Mouse (Mus musculus) gastrocnemius, postnatal 14 days (tissue): ENCODE measurements around the gene Tsnaxip1. TPM values are rescaled to one million over a fixed set of nuclear protein-coding genes. Genes with fewer than 3 reads are reported as not detected.
A peak's percentile ranks its signal among the peaks of the same experiment; 100 is the strongest.

Experiments used
- DNase-seq: peaks from one replicate; pipeline ENCODE4 v3.0.0; 2021; ENCODE audit warnings: mixed read lengths
- intact Hi-C: fragments of 180-260 bp; cut with DNase I; formaldehyde crosslinking; loops from one replicate; pipeline ENCODE4 v1.15.1; 2025; ENCODE audit warnings: low total_unique reads
- total RNA-seq, 2 experiments: library from RNA; stranded (reverse); gene quantifications; 2 replicates each; pipeline ENCODE4 v1.2.3; 2021

Gene Tsnaxip1
- total RNA-seq, 2 experiments from 2014 or later, result not detected

DNA sequence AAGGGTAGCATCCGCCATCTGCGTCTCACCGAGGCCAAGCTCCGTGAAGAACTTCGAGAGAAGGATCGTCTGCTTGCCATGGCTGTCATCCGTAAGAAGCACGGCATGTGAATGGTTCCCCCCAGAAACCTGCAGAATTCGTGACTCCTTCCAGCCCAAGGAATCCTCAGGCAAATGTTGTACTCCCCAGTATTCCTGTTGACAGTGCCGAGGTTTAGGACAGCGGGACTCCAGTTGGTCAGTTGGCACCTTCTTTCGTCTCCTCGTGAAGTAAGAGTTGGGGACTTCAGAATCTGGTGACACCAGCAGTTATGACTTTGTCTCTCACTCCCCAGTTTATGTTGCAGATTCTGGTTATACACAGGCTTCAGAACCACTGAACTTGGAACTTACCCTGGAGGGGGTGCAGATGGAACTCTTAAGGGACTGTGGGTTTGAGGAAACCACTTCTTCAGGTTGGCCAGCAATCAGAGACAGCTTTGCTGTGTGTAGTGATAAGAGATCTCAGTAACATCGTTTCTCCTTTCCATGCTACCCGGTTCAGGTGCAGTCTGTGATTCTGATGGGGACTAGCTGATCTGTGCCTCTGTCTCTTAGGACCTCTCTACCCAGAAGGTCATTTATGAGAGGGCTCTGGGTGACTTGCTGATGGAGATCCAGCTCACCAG, 28.8 kb downstream of the Tsnaxip1 start:
- DNase-seq, result no peak
- intact Hi-C loops, result no loop called here

DNA sequence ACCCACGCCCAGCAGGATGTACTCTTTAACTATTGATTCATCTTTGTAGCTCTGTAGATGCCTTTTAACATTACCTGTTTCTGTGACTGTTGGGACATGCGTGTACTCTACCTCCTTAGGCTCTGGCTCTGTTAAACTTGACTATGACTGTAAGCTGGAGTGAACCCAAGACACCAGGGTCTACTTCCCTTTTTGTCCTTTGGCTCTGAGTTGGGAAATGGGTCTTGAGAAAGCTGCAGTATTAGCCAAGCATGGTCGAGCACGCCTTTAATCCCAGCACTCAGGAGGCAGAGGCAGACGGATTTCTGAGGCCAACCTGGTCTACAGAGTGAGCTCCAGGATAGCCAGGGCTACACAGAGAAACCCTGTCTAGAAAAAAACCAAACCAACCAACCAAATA, 31.0 kb downstream of the Tsnaxip1 start:
- DNase-seq, result no peak
- intact Hi-C loops, result no loop called here

DNA sequence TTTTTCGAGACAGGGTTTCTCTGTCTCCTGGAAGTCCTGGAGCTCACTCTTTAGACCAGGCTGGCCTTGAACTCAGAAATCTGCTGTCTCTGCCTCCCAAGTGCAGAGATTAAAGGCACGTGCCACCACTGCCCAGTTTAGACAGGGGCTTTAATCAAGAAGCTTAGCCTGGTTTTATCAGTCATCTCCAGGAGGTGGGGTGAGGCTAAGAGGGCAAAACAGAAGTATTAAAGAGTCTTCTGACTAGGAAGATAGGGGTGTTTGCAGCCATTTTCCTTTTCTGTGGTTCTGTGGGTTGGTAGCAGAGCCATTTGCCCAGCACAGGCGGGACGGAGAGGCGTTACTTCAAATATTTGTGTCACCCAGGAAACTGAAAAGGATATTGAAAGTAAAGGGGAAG, 31.8 kb downstream of the Tsnaxip1 start:
- intact Hi-C loops, result no loop called here
- no peak for DNase-seq

DNA sequence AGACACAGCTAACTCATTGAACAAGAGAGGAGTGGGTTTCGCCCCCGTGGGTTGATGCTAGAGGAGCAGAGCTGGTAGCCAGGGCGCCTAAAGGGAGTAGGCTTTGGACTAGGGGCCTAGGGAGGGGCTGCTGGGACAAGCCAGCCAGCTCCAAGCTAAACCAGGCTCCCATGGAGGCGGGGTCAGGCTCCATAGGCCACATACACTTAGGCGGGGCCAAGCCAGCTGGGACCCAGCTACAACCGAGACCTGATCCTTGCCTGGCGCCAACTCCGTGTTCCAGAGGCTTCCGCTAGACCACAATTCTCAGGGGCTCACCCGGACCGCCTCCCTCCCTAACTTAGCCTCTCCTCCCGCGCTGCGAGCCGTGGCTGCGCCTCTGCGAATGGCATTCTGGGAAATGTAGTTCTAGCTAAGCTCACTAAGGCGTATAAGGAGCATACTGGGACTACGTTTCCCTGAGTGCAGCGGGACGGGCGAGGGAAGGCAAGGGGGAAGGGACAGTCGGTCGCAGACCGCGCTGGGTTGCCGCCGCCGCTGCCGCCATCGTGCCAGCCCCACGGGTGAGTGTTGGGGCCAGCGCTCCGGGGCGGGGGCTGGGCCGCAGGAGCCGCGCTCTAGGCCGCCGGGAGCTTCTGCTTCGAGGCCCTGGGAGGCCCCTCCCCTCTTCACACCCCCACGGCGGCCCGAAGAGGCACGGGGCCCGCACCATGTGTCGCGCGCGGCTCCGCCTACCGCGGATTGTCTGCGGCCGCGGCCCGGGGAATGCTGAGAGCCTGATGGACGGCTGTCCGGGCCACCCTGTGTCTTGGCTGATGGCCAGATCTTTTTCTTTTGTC, 32.8 kb downstream of the Tsnaxip1 start, which contains the start of gene Nutf2:
Gene Nutf2, plus strand, starts transcription at position 438 of the 839 bp plus-strand sequence.
- peak; percentile 97 for DNase-seq
- intact Hi-C loops, result no loop called here

DNA sequence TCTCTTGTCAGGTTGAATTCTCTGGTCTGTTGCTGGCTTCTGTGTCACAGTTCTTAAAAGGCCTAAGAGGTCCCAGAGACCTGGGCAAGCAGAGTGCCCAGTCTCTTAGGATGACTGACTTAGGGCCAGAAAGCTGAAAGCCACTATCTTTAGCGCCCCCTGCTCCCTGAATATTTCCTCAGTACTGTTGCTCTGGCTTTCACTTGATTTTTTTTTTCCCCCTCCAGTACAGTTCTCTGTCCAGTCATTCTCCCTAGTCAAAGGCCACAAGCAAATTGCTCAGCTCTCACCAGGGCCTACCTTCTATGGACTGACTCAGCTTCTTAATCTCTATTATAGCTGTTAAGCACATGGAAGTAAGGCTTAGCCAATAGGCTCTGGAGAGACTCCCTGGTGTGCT, 34.4 kb downstream of the Tsnaxip1 start:
- no peak for DNase-seq

DNA sequence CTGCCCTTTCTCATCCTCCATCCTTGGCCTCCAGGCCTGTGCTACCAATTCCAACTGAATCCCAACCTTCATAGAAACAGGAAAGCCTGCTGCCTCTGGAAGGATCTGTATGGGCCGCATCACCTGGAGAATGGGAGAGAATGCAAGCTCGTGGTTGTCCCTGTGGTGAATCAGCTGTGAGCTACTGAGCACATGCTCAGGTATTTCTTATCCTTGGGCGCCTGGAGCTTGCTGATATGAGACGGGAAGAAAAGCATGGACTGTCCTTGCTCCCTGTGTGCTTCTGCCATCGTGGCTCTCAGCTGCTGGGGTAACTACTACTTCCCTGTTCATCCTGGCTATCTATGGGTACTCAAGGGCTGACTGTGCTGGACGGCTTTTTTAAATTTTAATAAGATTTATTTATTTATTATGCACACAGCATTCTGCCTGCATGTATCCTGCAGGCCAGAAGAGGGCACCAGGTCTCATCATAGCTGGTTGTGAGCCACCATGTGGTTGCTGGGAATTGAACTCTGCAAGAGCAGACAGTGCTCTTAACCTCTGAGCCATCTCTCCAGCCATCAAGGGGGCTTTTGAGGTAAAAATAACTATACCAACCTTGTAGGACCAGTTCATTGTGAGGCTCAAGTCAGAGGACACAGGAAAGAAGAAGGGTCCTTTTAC, 39.0 kb downstream of the Tsnaxip1 start:
- intact Hi-C loops, result no loop called here
- no peak for DNase-seq

More for the DNA sequence above, 34.4 kb downstream of the Tsnaxip1 start:
- intact Hi-C loops, result no loop called here

DNA sequence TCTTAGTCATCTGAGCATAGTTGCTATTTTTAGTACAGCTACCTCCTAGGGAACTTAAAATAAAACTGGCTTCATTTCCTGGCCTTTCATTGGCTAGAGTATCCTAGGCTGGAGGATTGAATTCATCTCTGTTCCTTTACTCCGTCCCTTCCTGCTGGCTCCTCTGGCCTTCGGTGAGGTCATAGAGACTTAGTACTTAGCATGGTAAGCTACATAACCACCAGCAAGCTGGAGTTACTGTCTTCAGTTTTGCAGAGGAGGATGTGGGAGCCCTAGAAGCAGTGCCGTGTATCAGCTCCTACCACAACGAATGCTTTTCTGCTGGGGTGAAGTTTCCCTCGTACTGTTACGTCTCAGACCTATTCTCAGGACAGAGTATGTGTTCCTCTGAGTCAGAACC, 46.8 kb downstream of the Tsnaxip1 start:
- intact Hi-C loops, result no loop called here
- DNase-seq, result peak; percentile 30

DNA sequence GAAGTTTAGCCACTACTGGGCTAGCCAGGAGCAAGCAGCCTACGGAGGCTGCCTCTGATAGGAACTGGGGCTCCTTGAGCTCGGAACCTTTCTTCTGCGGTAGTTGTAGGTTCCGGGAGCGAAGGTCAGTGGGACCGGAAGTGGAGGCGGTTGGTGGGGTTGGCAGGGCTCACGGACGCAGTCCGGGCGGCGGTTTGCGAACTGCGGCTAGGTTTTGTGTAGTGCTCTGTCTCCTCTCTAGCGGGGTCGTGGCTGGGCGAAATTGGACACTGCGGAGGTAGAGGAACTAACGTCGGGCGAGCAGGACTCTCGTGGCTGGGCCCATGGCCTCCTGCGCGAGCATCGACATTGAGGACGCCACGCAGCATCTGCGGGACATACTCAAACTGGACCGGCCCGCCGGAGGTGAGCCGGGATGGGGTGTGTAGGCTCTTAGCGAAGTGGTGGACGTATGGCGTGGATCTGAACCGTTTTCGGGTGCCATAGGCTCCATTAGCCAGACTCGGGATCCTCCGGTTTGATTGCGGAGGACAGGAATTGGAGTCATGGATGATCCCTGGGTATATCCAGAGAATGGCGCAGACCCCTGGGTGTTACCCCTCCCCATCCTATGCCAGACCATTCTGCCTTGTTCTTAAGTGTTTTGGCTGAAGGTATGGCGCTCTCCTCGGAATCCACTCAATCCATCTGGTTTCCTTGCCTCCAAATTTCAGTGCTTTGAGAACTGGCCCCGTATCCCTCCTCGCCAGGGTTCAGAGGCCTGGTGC, 53.4 kb downstream of the Tsnaxip1 start, which contains the start of gene Edc4:
Gene Edc4, plus strand, starts transcription at position 128 of the 767 bp plus-strand sequence.
- intact Hi-C loops, result no loop called here
- DNase-seq, result peak; percentile 82

DNA sequence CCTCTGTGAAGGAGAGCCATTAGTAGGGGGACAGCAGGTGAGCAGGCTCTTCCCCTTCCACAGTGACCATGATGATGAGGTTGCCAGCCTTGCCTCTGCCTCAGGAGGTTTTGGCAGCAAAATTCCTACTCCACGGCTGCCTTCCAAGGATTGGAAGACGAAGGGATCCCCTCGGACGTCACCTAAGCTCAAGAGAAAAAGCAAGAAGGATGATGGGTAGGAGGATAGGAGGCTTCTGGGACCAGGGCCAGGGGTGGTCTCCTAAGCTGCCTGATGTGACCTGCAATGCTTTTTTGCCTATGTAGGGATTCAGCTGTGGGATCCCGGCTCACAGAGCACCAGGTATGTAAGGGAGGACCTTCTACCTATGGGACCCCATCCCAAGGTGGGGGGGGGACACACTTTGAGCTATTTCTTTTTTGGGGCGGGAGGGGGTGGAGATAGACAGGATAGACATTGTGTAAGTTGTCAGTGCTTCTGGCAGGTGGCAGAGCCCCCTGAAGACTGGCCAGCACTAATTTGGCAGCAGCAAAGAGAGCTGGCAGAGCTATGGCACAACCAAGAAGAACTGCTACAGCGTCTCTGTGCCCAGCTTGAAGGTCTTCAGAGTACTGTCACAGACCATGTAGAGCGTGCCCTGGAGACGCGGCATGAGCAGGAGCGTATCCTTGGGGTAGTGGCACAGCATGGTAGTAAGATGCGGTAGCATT, 62.4 kb downstream of the Tsnaxip1 start:
- intact Hi-C loops, result no loop called here

DNA sequence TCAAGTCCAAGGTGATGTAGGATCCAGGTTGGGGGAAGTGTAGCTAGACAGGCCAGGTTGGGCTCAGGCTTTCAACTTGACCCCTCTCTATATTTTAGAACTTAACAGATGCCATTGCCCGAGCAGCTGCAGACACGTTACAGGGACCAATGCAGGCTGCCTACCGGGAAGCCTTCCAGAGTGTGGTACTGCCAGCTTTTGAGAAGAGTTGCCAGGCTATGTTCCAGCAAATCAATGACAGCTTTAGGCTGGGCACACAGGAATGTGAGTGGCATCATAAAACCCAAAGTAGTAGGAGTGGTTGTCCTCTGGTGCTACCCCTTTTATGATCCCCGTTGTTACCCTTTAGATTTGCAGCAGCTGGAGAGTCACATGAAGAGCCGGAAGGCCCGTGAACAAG, 63.3 kb downstream of the Tsnaxip1 start:
- DNase-seq, result peak; percentile 59
- intact Hi-C loops, result no loop called here

More for the DNA sequence above, 62.4 kb downstream of the Tsnaxip1 start:
- no peak for DNase-seq

DNA sequence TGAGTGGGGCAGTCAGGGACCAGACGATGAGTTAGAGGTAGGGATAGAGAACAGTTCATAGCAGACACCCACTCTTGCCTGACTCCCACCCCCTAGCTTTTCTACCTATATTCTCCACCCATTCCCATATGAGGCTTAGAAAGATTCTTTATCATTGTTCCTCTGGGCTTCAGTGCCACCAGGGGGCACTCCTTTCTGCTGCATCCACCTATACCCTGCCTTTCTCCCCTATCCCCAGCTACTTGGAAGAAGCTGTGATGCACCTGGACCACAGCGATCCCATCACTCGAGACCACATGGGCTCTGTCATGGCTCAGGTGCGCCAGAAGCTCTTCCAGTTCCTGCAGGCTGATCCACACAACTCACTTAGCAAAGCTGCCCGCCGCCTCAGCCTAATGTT, 64.9 kb downstream of the Tsnaxip1 start:
- no peak for DNase-seq
- intact Hi-C loops, result no loop called here

DNA sequence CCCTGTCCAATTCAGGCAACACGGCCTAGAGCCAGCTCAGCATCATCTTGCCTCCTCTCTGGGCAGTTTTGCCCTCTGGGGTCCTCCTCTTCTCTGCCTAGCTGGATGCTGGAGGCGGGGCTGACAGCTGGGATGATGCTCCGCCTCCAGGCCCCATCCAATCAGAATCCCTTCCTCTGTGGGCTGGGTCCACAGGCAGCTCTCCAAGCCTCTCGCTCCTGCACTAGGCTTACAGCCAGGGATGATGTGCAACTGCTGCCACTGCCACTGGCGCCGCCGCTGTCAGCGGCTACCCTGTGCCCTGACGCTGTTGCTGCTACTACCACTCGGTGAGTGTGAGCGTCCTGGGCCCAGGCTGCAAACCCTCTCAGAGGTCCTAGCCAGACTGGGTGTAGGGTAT, 65.8 kb downstream of the Tsnaxip1 start, which contains the start of gene Nrn1l:
Gene Nrn1l, plus strand, starts transcription at position 229 of the 400 bp plus-strand sequence.
- intact Hi-C loops, result no loop called here
- DNase-seq, result peak; percentile 86

Other genes starting within 250 kb of the Tsnaxip1 start
- 10 to 100 TPM; 18.9 to 20.6 TPM for gene Ripor1, start 222.5 kb upstream of the Tsnaxip1 start, total RNA-seq
- 10 to 100 TPM; 34.5 TPM for gene Ctcf, start 191.2 kb upstream of the Tsnaxip1 start, total RNA-seq
- gene Agrp, start 190.3 kb upstream of the Tsnaxip1 start, total RNA-seq, result 1 to 10 TPM in 1 of 2 experiments, under 1 TPM in 1; 0.73 to 1.7 TPM
- gene Carmil2, start 141.5 kb upstream of the Tsnaxip1 start, total RNA-seq, result under 1 TPM; 0.18 to 0.35 TPM
- 10 to 100 TPM in 1 of 2 experiments, 1 to 10 TPM in 1; 9.2 to 10.3 TPM for gene Acd, start 126.6 kb upstream of the Tsnaxip1 start, total RNA-seq
- gene Pard6a, start 126.6 kb upstream of the Tsnaxip1 start, total RNA-seq, result 1 to 10 TPM; 5.2 to 7.0 TPM
- not detected for gene 4933405L10Rik, start 120.1 kb upstream of the Tsnaxip1 start, total RNA-seq
- gene Enkd1, start 119.5 kb upstream of the Tsnaxip1 start, total RNA-seq, result 1 to 10 TPM; 1.6 to 1.7 TPM
- gene Gfod2, start 69.1 kb upstream of the Tsnaxip1 start, total RNA-seq, result 1 to 10 TPM; 7.8 to 7.9 TPM
- 10 to 100 TPM; 20.1 to 20.2 TPM for gene Ranbp10, start 381 bp upstream of the Tsnaxip1 start, total RNA-seq
- gene Cenpt, start 25.5 kb downstream of the Tsnaxip1 start, total RNA-seq, result 1 to 10 TPM; 1.9 to 3.9 TPM
- 10 to 100 TPM; 19.6 to 22.7 TPM for gene Thap11, start 27.4 kb downstream of the Tsnaxip1 start, total RNA-seq
- gene Nutf2, start 32.8 kb downstream of the Tsnaxip1 start, total RNA-seq, result 10 to 100 TPM; 63.8 to 66.0 TPM
- 10 to 100 TPM; 21.1 to 21.5 TPM for gene Edc4, start 53.1 kb downstream of the Tsnaxip1 start, total RNA-seq
- gene Nrn1l, start 65.8 kb downstream of the Tsnaxip1 start, total RNA-seq, result under 1 TPM in 1 of 2 experiments, not detected in 1; 0.69 TPM
- gene Pskh1, start 72.7 kb downstream of the Tsnaxip1 start, total RNA-seq, result 10 to 100 TPM; 12.8 to 13.8 TPM
- gene Ctrl, start 106.1 kb downstream of the Tsnaxip1 start, total RNA-seq, result not detected
- gene Psmb10, start 110.7 kb downstream of the Tsnaxip1 start, total RNA-seq, result 10 to 100 TPM; 19.3 to 20.9 TPM
- under 1 TPM; 0.21 to 0.29 TPM for gene Lcat, start 115.7 kb downstream of the Tsnaxip1 start, total RNA-seq
- 10 to 100 TPM; 12.1 to 19.1 TPM for gene Slc12a4, start 138.4 kb downstream of the Tsnaxip1 start, total RNA-seq
- not detected for gene Dpep3, start 151.7 kb downstream of the Tsnaxip1 start, total RNA-seq
- gene Dus2, start 163.6 kb downstream of the Tsnaxip1 start, total RNA-seq, result 10 to 100 TPM in 1 of 2 experiments, 1 to 10 TPM in 1; 9.4 to 10.4 TPM
- gene Dpep2nb, start 178.2 kb downstream of the Tsnaxip1 start, total RNA-seq, result not detected
- 1 to 10 TPM; 9.5 to 9.7 TPM for gene Ddx28, start 184.2 kb downstream of the Tsnaxip1 start, total RNA-seq
- gene Nfatc3, start 231.1 kb downstream of the Tsnaxip1 start, total RNA-seq, result 10 to 100 TPM; 18.4 to 22.0 TPM